Mouse (Mus musculus) brain, adult 2 months (tissue): ENCODE results near the gene Gng3.
A peak's percentile ranks its signal among the peaks of the same experiment; 100 is the strongest.
"Not testable (repeated sequence)": the region's sequence is repeated elsewhere in the genome, so short reads cannot be mapped to it uniquely, and the experiment has no call there.

Experiments used
- DNase-seq: peaks from one replicate; pipeline ENCODE4 v3.0.0; 2011; ENCODE audit warnings: low read depth, low spot score

The Gng3 gene

GRCm38 (mm10) chr19:8844371-8845129 lies 5.6 kb upstream of the Gng3 start:
- DNase-seq, result peak; percentile 87

- DNase-seq, result no peak
These were observed 4.0 kb upstream of the Gng3 start for GRCm38 (mm10) chr19:8842961-8843360.

- DNase-seq, result no peak
These were observed 2.0 kb upstream of the Gng3 start for GRCm38 (mm10) chr19:8841012-8841411.

GRCm38 (mm10) chr19:8839908-8840791 lies 1.2 kb upstream of the Gng3 start:
- peak; percentile 93 for DNase-seq

- DNase-seq, result peak; percentile 61
These were observed 808 bp downstream of the Gng3 start for GRCm38 (mm10) chr19:8838041-8838730.

- DNase-seq, result peak; percentile 92
These were observed 1.7 kb downstream of the Gng3 start, which contains the start of gene Bscl2 for GRCm38 (mm10) chr19:8837251-8837791. Gene Bscl2, plus strand, starts transcription at chr19:8837467.

GRCm38 (mm10) chr19:8836327-8836726 lies 2.7 kb downstream of the Gng3 start:
- not testable (repeated sequence) for DNase-seq

- DNase-seq, result no peak
These were observed 6.0 kb downstream of the Gng3 start for GRCm38 (mm10) chr19:8832971-8833370.

- DNase-seq, result no peak
These were observed 7.7 kb downstream of the Gng3 start for GRCm38 (mm10) chr19:8831262-8831661.

- DNase-seq, result no peak
These were observed 8.3 kb downstream of the Gng3 start for GRCm38 (mm10) chr19:8830664-8831063.

- no peak for DNase-seq
These were observed 9.3 kb downstream of the Gng3 start, which contains the start of gene AC129217.1 for GRCm38 (mm10) chr19:8829660-8830059. Gene AC129217.1, plus strand, starts transcription at chr19:8829773.

GRCm38 (mm10) chr19:8822696-8823095 lies 16.3 kb downstream of the Gng3 start:
- peak; percentile 67 for DNase-seq

- no peak for DNase-seq
These were observed 17.8 kb downstream of the Gng3 start for GRCm38 (mm10) chr19:8821146-8821545.

GRCm38 (mm10) chr19:8820424-8820956 lies 18.5 kb downstream of the Gng3 start:
- DNase-seq, result no peak

- peak; percentile 100 for DNase-seq
These were observed 19.2 kb downstream of the Gng3 start, which contains the start of gene Hnrnpul2 for GRCm38 (mm10) chr19:8819596-8820423. Gene Hnrnpul2, plus strand, starts transcription at chr19:8820010.

GRCm38 (mm10) chr19:8818801-8819595 lies 20.0 kb downstream of the Gng3 start, which contains the start of gene Ttc9c:
Gene Ttc9c, minus strand, starts transcription at chr19:8819333.
- peak; percentile 100 for DNase-seq

GRCm38 (mm10) chr19:8818301-8818798 lies 20.6 kb downstream of the Gng3 start:
- DNase-seq, result no peak

- DNase-seq, result no peak
These were observed 22.0 kb downstream of the Gng3 start for GRCm38 (mm10) chr19:8817001-8817400.

- DNase-seq, result peak; percentile 54
These were observed 23.2 kb downstream of the Gng3 start for GRCm38 (mm10) chr19:8815812-8816211.
